Mouse (Mus musculus): ENCODE measurements around the gene Ogn. TPM values are rescaled to one million over a fixed set of nuclear protein-coding genes. Genes with fewer than 3 reads are reported as not detected.
A peak's percentile ranks its signal among the peaks of the same experiment; 100 is the strongest.

Ogn gene
- polyA plus RNA-seq, 1 experiment from 2014 or later = 54.3 TPM

- H3K4me3 ChIP-seq (replicated peaks; ENCODE audit: low read depth, low read length) = peak within 1 kb of the TSS; percentile 77
- no peaks in the 10 kb centered on the region for H3K9me3 ChIP-seq (replicated peaks; ENCODE audit: low read length)
- H3K4me1 ChIP-seq (replicated peaks; ENCODE audit: insufficient read depth, low read length) = 0 out of 2 replicates have a peak, but pooled peaks cover 6% of the 10 kb centered on the region
- WGBS = under 1% methylated on average over 66 of the region's 68 CpGs
- no peaks in the 10 kb centered on the region for H3K27me3 ChIP-seq (ENCODE audit: insufficient read depth, low read length)
- H3K27ac ChIP-seq = peak within 1 kb of the TSS; percentile 73
- peak; percentile 34; the same call in 1 of the 2 replicates for TF ChIP-seq CTCF (IDR thresholded peaks at IDR 0.05; ENCODE audit: low read depth)
- DNase-seq (ENCODE audit: low spot score) (peak; percentile 99), ATAC-seq (replicated peaks; ENCODE audit: low FRiP score, low read depth) (peak; percentile 99)
- peak within 1 kb of the TSS; percentile 67 for H3K9ac ChIP-seq (ENCODE audit: low read depth, low read length)
- H3K36me3 ChIP-seq (ENCODE audit: insufficient read depth, low read length) = no peaks in the 10 kb centered on the region
- peak within 1 kb of the TSS; percentile 91 for H3K4me2 ChIP-seq (ENCODE audit: low read length)
Observed at GRCm38 (mm10) chr13:49652481-49653179, 44.8 kb downstream of the Ogn start, which contains the start of the genes Cenpp and Nol8. TSS of gene Cenpp (minus strand) at chr13:49652785. TSS of gene Nol8 (plus strand) at chr13:49653078.

GRCm38 (mm10) chr13:49653180-49653541, 45.3 kb downstream of the Ogn start:
- 0 out of 2 replicates have a peak, but pooled peaks cover 6% of the 10 kb centered on the region for H3K4me1 ChIP-seq (replicated peaks; ENCODE audit: insufficient read depth, low read length)
- TF ChIP-seq CTCF (IDR thresholded peaks at IDR 0.05; ENCODE audit: low read depth) = no peak
- H3K4me2 ChIP-seq (ENCODE audit: low read length) = peak overlapping the region; percentile 91
- H3K27me3 ChIP-seq (ENCODE audit: insufficient read depth, low read length) = no peaks in the 10 kb centered on the region
- no peaks in the 10 kb centered on the region for H3K9me3 ChIP-seq (replicated peaks; ENCODE audit: low read length)
- H3K9ac ChIP-seq (ENCODE audit: low read depth, low read length) = peak overlapping the region; percentile 67
- peak overlapping the region; percentile 73 for H3K27ac ChIP-seq
- DNase-seq (ENCODE audit: low spot score) = no peak
- no peaks in the 10 kb centered on the region for H3K36me3 ChIP-seq (ENCODE audit: insufficient read depth, low read length)
- ATAC-seq (replicated peaks; ENCODE audit: low FRiP score, low read depth) = peak; percentile 70
- peak overlapping the region; percentile 77 for H3K4me3 ChIP-seq (replicated peaks; ENCODE audit: low read depth, low read length)
- WGBS = under 1% methylated on average over 16 of the region's 16 CpGs

Other genes with a start within 250 kb of the Ogn start
- gene Ippk, start 186.8 kb upstream of the Ogn start, polyA plus RNA-seq (2015; fragmentation: Nextera tagmentation; extraction: Ambion mirVana) = 13.5 and 14.3 TPM in 2 replicates
- gene Tes3-ps, start 114.7 kb upstream of the Ogn start, polyA plus RNA-seq (2015; fragmentation: Nextera tagmentation; extraction: Ambion mirVana) = 0.54 and 0.66 TPM in 2 replicates
- gene Ecm2, start 103.2 kb upstream of the Ogn start, polyA plus RNA-seq (2015; fragmentation: Nextera tagmentation; extraction: Ambion mirVana) = 2.5 TPM in 2 replicates
- 24.9 and 30.2 TPM in 2 replicates for gene Aspn, start 63.6 kb upstream of the Ogn start, polyA plus RNA-seq (2015; fragmentation: Nextera tagmentation; extraction: Ambion mirVana)
- 0.62 and 1.6 TPM in 2 replicates for gene Omd, start 25.6 kb upstream of the Ogn start, polyA plus RNA-seq (2015; fragmentation: Nextera tagmentation; extraction: Ambion mirVana)
- 21.5 and 21.9 TPM in 2 replicates for gene Cenpp, start 44.7 kb downstream of the Ogn start, polyA plus RNA-seq (2015; fragmentation: Nextera tagmentation; extraction: Ambion mirVana)
- 15.7 and 19.3 TPM in 2 replicates for gene Nol8, start 45.0 kb downstream of the Ogn start, polyA plus RNA-seq (2015; fragmentation: Nextera tagmentation; extraction: Ambion mirVana)
- 38.1 and 42.7 TPM in 2 replicates for gene Iars, start 74.1 kb downstream of the Ogn start, polyA plus RNA-seq (2015; fragmentation: Nextera tagmentation; extraction: Ambion mirVana)
- not detected in 2 replicates for gene Gm30302, start 191.0 kb downstream of the Ogn start, polyA plus RNA-seq (2015; fragmentation: Nextera tagmentation; extraction: Ambion mirVana)